Mouse (Mus musculus) liver, adult 2 months (tissue): ENCODE measurements at regions not wholly inside any gene's neighbourhood (a gene's known extent, or its start where the extent isn't known, plus 50 kb on each side); places are given as distances from the start of the nearest gene placed in this dataset.

ENCODE experiments used
- DNase-seq: peaks from one replicate; pipeline ENCODE4 v3.0.0-alpha.2; 2011; ENCODE audit warnings: low read depth, low spot score; ENCODE audit errors: extremely low read depth
- H3K27ac ChIP-seq: fragments of 200-500 bp; replicated peaks from 2 replicates; pipeline ENCODE4 v1.5.1; 2012; ENCODE audit warnings: low read depth, mild to moderate bottlenecking, control low read depth, inconsistent platforms, low read length; ENCODE audit not compliant: insufficient read depth
- H3K27me3 ChIP-seq: fragments of 200-500 bp; 2 replicates; pipeline ENCODE4 v1.6.1; 2012; ENCODE audit warnings: mild to moderate bottlenecking, moderate library complexity, low read length, inconsistent platforms; ENCODE audit not compliant: control insufficient read depth, insufficient read depth
- H3K36me3 ChIP-seq: fragments of 200-500 bp; 2 replicates; pipeline ENCODE4 v1.6.1; 2012; ENCODE audit warnings: low read length, inconsistent platforms; ENCODE audit not compliant: control insufficient read depth, insufficient read depth
- H3K4me1 ChIP-seq: fragments of 200-500 bp; 2 replicates; pipeline ENCODE4 v1.6.1; 2011; ENCODE audit warnings: low read length; ENCODE audit not compliant: control insufficient read depth, insufficient read depth
- H3K4me3 ChIP-seq: fragments of 200-500 bp; 2 replicates; pipeline ENCODE4 v1.5.1; 2011; ENCODE audit warnings: low read depth, mild to moderate bottlenecking, control low read depth, low read length, moderate library complexity; ENCODE audit not compliant: insufficient read depth
- H3K79me2 ChIP-seq: fragments of 200-500 bp; 2 replicates; pipeline ENCODE4 v1.6.1; 2012; ENCODE audit warnings: inconsistent platforms, mild to moderate bottlenecking, low read length, moderate library complexity; ENCODE audit not compliant: control insufficient read depth, insufficient read depth
- H3K9ac ChIP-seq: fragments of 200-500 bp; 2 replicates; pipeline ENCODE4 v1.6.1; 2012; ENCODE audit warnings: low read depth, mild to moderate bottlenecking, control low read depth, inconsistent platforms, low read length
- CTCF ChIP-seq: fragments of 200-500 bp; IDR thresholded peaks from 2 replicates; pipeline ENCODE4 v1.5.1; 2011; ENCODE audit warnings: low read depth, low read length, control low read depth
- POLR2A ChIP-seq: fragments of 200-500 bp; IDR thresholded peaks from 2 replicates; pipeline ENCODE4 v1.6.1; 2011; ENCODE audit warnings: low read length, control low read depth; ENCODE audit not compliant: insufficient read depth; ENCODE audit errors: extremely low read depth
- WGBS: fragments of 180-500 bp; shearing (Covaris S2); methylation state at CpG from one replicate; pipeline ENCODE4 v1.1.7; 2018; 5-methylcytosine and 5-hydroxymethylcytosine counted together

GRCm38 (mm10) chr3:151116831-151117230 is 320.9 kb upstream of the Adgrl4 start:
- TF ChIP-seq CTCF (no peak), POLR2A (no peak)
- H3K4me3 ChIP-seq, result no peak overlapping the region
- no peak overlapping the region for H3K27ac ChIP-seq
- no peak for DNase-seq
- H3K79me2 ChIP-seq, result no peaks in the 10 kb centered on the region
- H3K9ac ChIP-seq, result no peak overlapping the region
- H3K36me3 ChIP-seq, result no peaks in the 10 kb centered on the region
- no peaks in the 10 kb centered on the region for H3K4me1 ChIP-seq
- H3K27me3 ChIP-seq, result no peaks in the 10 kb centered on the region
- WGBS, result 69% methylated on average over 3 of the region's 3 CpGs

DNA sequence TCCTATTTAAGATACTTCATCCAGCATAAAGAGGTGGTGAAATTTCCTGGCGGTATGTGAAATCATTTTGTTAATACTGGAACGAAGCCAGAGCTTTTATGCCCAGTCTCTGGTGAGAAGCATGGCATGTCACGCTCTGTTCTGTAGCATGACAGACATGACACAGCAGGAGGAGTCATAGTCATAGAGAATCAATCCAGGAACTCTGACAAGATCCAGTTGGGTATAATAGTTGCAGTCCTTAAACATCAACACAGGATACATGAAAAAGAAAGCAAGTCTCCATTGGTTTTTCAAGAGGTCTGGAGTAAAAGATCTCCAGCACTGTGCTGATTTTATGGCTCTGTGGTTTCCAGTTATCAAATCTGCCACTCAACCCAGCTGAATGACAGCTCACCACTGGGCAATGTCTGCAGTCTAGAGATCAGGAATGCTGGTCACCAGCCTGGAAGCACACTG is 320.1 kb upstream of the Adgrl4 start:
- TF ChIP-seq POLR2A, result no peak
- TF ChIP-seq CTCF, result no peak
- Histone ChIP-seq H3K4me3 (no peak overlapping the region), H3K36me3 (no peaks in the 10 kb centered on the region), H3K79me2 (no peaks in the 10 kb centered on the region), H3K27ac (no peak overlapping the region), H3K9ac (no peak overlapping the region), H3K4me1 (no peaks in the 10 kb centered on the region), H3K27me3 (no peaks in the 10 kb centered on the region)
- WGBS, result 78% methylated on average over 3 of the region's 3 CpGs
- DNase-seq, result no peak

- 86% methylated on average over 5 of the region's 5 CpGs for WGBS
- Histone ChIP-seq H3K4me3 (no peak overlapping the region), H3K27me3 (no peaks in the 10 kb centered on the region), H3K36me3 (no peaks in the 10 kb centered on the region), H3K79me2 (no peaks in the 10 kb centered on the region), H3K27ac (no peak overlapping the region), H3K9ac (no peak overlapping the region), H3K4me1 (no peaks in the 10 kb centered on the region)
- DNase-seq, result no peak
- TF ChIP-seq POLR2A (no peak), CTCF (no peak)
These were observed 313.6 kb upstream of the Adgrl4 start for GRCm38 (mm10) chr3:151124131-151124530.

GRCm38 (mm10) chr3:151146889-151147288 is 290.8 kb upstream of the Adgrl4 start:
- TF ChIP-seq POLR2A (no peak), CTCF (no peak)
- Histone ChIP-seq H3K79me2 (no peaks in the 10 kb centered on the region), H3K9ac (no peak overlapping the region), H3K36me3 (no peaks in the 10 kb centered on the region), H3K27ac (no peak overlapping the region), H3K4me1 (no peaks in the 10 kb centered on the region), H3K4me3 (no peak overlapping the region), H3K27me3 (no peaks in the 10 kb centered on the region)
- 81% methylated on average over 2 of the region's 2 CpGs for WGBS
- no peak for DNase-seq

DNA sequence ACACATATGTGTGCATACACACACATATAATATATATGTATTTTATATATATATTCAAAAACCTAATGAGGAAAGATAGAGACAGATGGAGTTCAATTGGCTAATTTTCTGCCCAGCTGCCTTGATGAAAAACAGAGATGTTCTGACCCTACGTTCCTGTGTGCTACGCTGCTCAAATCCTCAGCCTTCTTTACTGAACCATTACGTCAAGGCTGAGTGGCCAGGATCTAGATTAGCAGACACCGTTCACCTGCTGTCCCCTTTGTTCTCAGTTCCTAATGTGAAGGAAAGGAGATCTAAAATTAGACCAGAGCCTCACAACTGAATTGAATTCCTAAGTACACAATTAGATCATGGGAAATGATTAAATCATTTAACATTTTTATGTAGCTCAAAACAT is 284.3 kb upstream of the Adgrl4 start:
- Histone ChIP-seq H3K4me3 (no peak overlapping the region), H3K27ac (no peak overlapping the region), H3K27me3 (no peaks in the 10 kb centered on the region), H3K36me3 (no peaks in the 10 kb centered on the region), H3K9ac (no peak overlapping the region), H3K79me2 (no peaks in the 10 kb centered on the region), H3K4me1 (no peaks in the 10 kb centered on the region)
- TF ChIP-seq CTCF (no peak), POLR2A (no peak)
- no peak for DNase-seq
- WGBS, result 73% methylated on average over 4 of the region's 4 CpGs

- no peak for TF ChIP-seq POLR2A
- no peaks in the 10 kb centered on the region for H3K27me3 ChIP-seq
- no peaks in the 10 kb centered on the region for H3K36me3 ChIP-seq
- no peak overlapping the region for H3K27ac ChIP-seq
- no peak for DNase-seq
- no peak overlapping the region for H3K9ac ChIP-seq
- H3K4me1 ChIP-seq, result no peaks in the 10 kb centered on the region
- WGBS, result 89% methylated on average over 1 of the region's 1 CpGs
- H3K4me3 ChIP-seq, result no peak overlapping the region
- no peaks in the 10 kb centered on the region for H3K79me2 ChIP-seq
These were observed 277.2 kb upstream of the Adgrl4 start for GRCm38 (mm10) chr3:151160516-151160915.
